Mouse (Mus musculus) lung, adult 2 months (tissue): ENCODE results near the gene Alox5ap.

ENCODE experiments used
- CTCF ChIP-seq: fragments of 200-500 bp; IDR thresholded peaks from 2 replicates; pipeline ENCODE4 v1.5.1; 2011; ENCODE audit warnings: mild to moderate bottlenecking, low read length, control low read depth; ENCODE audit not compliant: insufficient read depth
- POLR2A ChIP-seq: fragments of 200-500 bp; IDR thresholded peaks from 2 replicates; pipeline ENCODE4 v1.6.1; 2011; ENCODE audit warnings: low read depth, mild to moderate bottlenecking, control low read depth, low read length, borderline replicate concordance; ENCODE audit errors: extremely low read depth

GRCm38 (mm10) chr5:149219493-149219892 is 45.1 kb upstream of the Alox5ap start:
- TF ChIP-seq CTCF, result no peak
- no peak for TF ChIP-seq POLR2A
